Mouse (Mus musculus) kidney, adult 2 months (tissue): ENCODE results near the gene Gsto1.
"Not testable (repeated sequence)": the region's sequence is repeated elsewhere in the genome, so short reads cannot be mapped to it uniquely, and the experiment has no call there.

ENCODE experiments used
- CTCF ChIP-seq: fragments of 200-500 bp; conservative IDR thresholded peaks from 2 replicates; pipeline ENCODE4 v1.5.1; 2011; ENCODE audit warnings: low read depth, mild to moderate bottlenecking, control low read depth, low read length, moderate library complexity, mixed read lengths; ENCODE audit not compliant: insufficient read depth, insufficient read length
- POLR2A ChIP-seq: fragments of 200-500 bp; IDR thresholded peaks from one replicate; pipeline ENCODE4 v1.6.1; 2011; ENCODE audit warnings: low read depth, low read length, control low read depth

DNA sequence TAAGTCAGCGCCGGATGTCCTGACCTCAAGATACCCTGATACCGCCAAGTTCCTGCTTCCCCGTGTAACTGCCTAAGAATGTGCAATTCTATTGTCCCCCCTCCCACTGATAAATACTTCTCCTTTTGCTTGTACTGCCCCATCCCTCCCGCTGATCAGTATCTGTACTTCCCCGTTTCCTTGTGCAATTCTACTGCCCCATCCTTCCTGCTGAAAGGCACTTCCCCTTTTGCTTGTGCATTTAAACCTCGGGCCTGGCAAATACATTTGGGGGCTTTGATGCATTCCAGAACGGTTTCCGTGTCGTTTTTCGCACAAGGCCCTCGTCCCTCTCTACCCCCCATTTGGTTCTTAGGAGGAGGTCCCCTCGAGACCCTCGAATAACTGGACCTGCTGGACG is 13.5 kb upstream of the Gsto1 start:
- TF ChIP-seq CTCF, POLR2A: not testable (repeated sequence)
